Mouse (Mus musculus) hindbrain, embryonic 14.5 days (tissue): ENCODE results near the gene 4930438A08Rik. TPM values are rescaled to one million over a fixed set of nuclear protein-coding genes. Genes with fewer than 3 reads are reported as not detected.

Experiments
- ATAC-seq: fragments of 200-750 bp; cut with Nextera tagmentation; 2 replicates; pipeline ENCODE4 v1.8.0; 2017; ENCODE audit warnings: moderate number of reproducible peaks, mild to moderate bottlenecking, moderate TSS enrichment, moderate library complexity; ENCODE audit not compliant: low FRiP score
- DNase-seq: peaks from one replicate; pipeline ENCODE4 v3.0.0-alpha.2; 2015; ENCODE audit warnings: low spot score
- H3K27ac ChIP-seq: fragments of 300-500 bp; sonication (generic); 2 replicates; pipeline ENCODE4 v1.5.1; 2014; ENCODE audit warnings: mild to moderate bottlenecking, moderate library complexity
- H3K27me3 ChIP-seq: fragments of 300-500 bp; sonication (generic); 2 replicates; pipeline ENCODE4 v1.6.1; 2014; ENCODE audit warnings: mild to moderate bottlenecking, low read length, mixed read lengths; ENCODE audit not compliant: control insufficient read depth, insufficient read depth
- H3K36me3 ChIP-seq: fragments of 300-500 bp; sonication (generic); replicated peaks from 2 replicates; pipeline ENCODE4 v1.6.1; 2014; ENCODE audit not compliant: control insufficient read depth, insufficient read depth
- H3K4me1 ChIP-seq: fragments of 300-500 bp; sonication (generic); replicated peaks from 2 replicates; pipeline ENCODE4 v1.6.1; 2014; ENCODE audit warnings: antibody characterized with exemption, low read length, mixed read lengths; ENCODE audit not compliant: control insufficient read depth, insufficient read depth
- H3K4me2 ChIP-seq: fragments of 300-500 bp; sonication (generic); replicated peaks from 2 replicates; pipeline ENCODE4 v1.6.1; 2014; ENCODE audit warnings: mild to moderate bottlenecking, moderate library complexity
- H3K4me3 ChIP-seq: fragments of 300-500 bp; sonication (generic); replicated peaks from 2 replicates; pipeline ENCODE4 v1.5.1; 2014; ENCODE audit warnings: mild to moderate bottlenecking, low read length
- H3K9ac ChIP-seq: fragments of 300-500 bp; sonication (generic); 2 replicates; pipeline ENCODE4 v1.6.1; 2014
- H3K9me3 ChIP-seq: fragments of 300-500 bp; sonication (generic); 2 replicates; pipeline ENCODE4 v1.6.1; 2016; ENCODE audit warnings: low read length; ENCODE audit not compliant: control insufficient read depth
- WGBS: fragments of 180-500 bp; shearing (Covaris S2); extraction: QIAGEN DNeasy Blood & Tissue Kit; methylation state at CpG from one replicate; pipeline ENCODE4 v1.1.7; 2014; 5-methylcytosine and 5-hydroxymethylcytosine counted together
- polyA plus RNA-seq: library from polyadenylated mRNA; unstranded; fragments of >200 nt; fragmentation: Nextera tagmentation; extraction: Ambion mirVana; gene quantifications from 2 replicates; pipeline ENCODE4 v1.2.1, GENCODE M21; 2014

Gene 4930438A08Rik
- polyA plus RNA-seq, 1 experiment from 2014 or later, result not detected

- Histone ChIP-seq H3K4me3 (no peak overlapping the region), H3K4me2 (no peak overlapping the region), H3K4me1 (peaks cover 33% of the 10 kb centered on the region), H3K9me3 (peaks cover 3% of the 10 kb centered on the region; the same call in 1 of the 2 replicates), H3K36me3 (peaks cover 15% of the 10 kb centered on the region), H3K27ac (no peak overlapping the region), H3K9ac (no peak overlapping the region), H3K27me3 (no peaks in the 10 kb centered on the region)
- DNase-seq, result no peak
- 91% methylated on average over 3 of the region's 3 CpGs for WGBS
- ATAC-seq, result no peak
Measured at GRCm38 (mm10) chr11:58326781-58327180, 52.2 kb downstream of the 4930438A08Rik start.

- peaks cover 32% of the 10 kb centered on the region for H3K4me1 ChIP-seq
- peaks cover 3% of the 10 kb centered on the region; the same call in 1 of the 2 replicates for H3K9me3 ChIP-seq
- peak overlapping the region; percentile 74 for H3K4me2 ChIP-seq
- peak overlapping the region; percentile 56 for H3K4me3 ChIP-seq
- DNase-seq (no peak), ATAC-seq (peak; percentile 42; the same call in 1 of the 2 replicates)
- H3K27ac ChIP-seq, result peak overlapping the region; percentile 21
- peak overlapping the region; percentile 81 for H3K9ac ChIP-seq
- H3K27me3 ChIP-seq, result no peaks in the 10 kb centered on the region
- H3K36me3 ChIP-seq, result peaks cover 41% of the 10 kb centered on the region
- 0% methylated on average over 21 of the region's 21 CpGs for WGBS
Measured at GRCm38 (mm10) chr11:58329906-58330275, 55.3 kb downstream of the 4930438A08Rik start.

- WGBS, result under 1% methylated on average over 52 of the region's 52 CpGs
- peak within 1 kb of the TSS; percentile 56 for H3K4me3 ChIP-seq
- no peaks in the 10 kb centered on the region for H3K27me3 ChIP-seq
- peaks cover 43% of the 10 kb centered on the region for H3K36me3 ChIP-seq
- peaks cover 32% of the 10 kb centered on the region for H3K4me1 ChIP-seq
- peaks cover 3% of the 10 kb centered on the region; the same call in 1 of the 2 replicates for H3K9me3 ChIP-seq
- ATAC-seq, result peak; percentile 96
- peak; percentile 96 for DNase-seq
- H3K9ac ChIP-seq, result peak within 1 kb of the TSS; percentile 81
- H3K27ac ChIP-seq, result peak within 1 kb of the TSS; percentile 78
- peak within 1 kb of the TSS; percentile 74 for H3K4me2 ChIP-seq
Measured at GRCm38 (mm10) chr11:58330276-58331148, 55.9 kb downstream of the 4930438A08Rik start, which contains the start of the genes Zfp672 and Sh3bp5l. TSS of gene Zfp672 (minus strand) at chr11:58330339. TSS of gene Sh3bp5l (plus strand) at chr11:58330724.

GRCm38 (mm10) chr11:58331149-58331495, 56.5 kb downstream of the 4930438A08Rik start:
- Histone ChIP-seq H3K36me3 (peaks cover 47% of the 10 kb centered on the region), H3K4me1 (peaks cover 32% of the 10 kb centered on the region), H3K27me3 (no peaks in the 10 kb centered on the region), H3K4me3 (peak overlapping the region; percentile 56), H3K9me3 (peaks cover 3% of the 10 kb centered on the region; the same call in 1 of the 2 replicates), H3K27ac (peak overlapping the region; percentile 78; the same call in 1 of the 2 replicates), H3K4me2 (peak overlapping the region; percentile 74), H3K9ac (peak overlapping the region; percentile 81)
- ATAC-seq, result no peak
- DNase-seq, result no peak
- WGBS, result 19% methylated on average over 10 of the region's 10 CpGs

- Histone ChIP-seq H3K4me3 (peak overlapping the region; percentile 56), H3K36me3 (peaks cover 51% of the 10 kb centered on the region), H3K4me1 (peaks cover 32% of the 10 kb centered on the region), H3K27ac (no peak overlapping the region), H3K9me3 (peaks cover 3% of the 10 kb centered on the region; the same call in 1 of the 2 replicates), H3K4me2 (peak overlapping the region; percentile 74), H3K27me3 (no peaks in the 10 kb centered on the region), H3K9ac (peak overlapping the region; percentile 81)
- WGBS, result 88% methylated on average over 6 of the region's 6 CpGs
- ATAC-seq, result no peak
- DNase-seq, result no peak
Measured at GRCm38 (mm10) chr11:58331546-58331945, 56.9 kb downstream of the 4930438A08Rik start.

GRCm38 (mm10) chr11:58334746-58335145, 60.1 kb downstream of the 4930438A08Rik start:
- peaks cover 22% of the 10 kb centered on the region for H3K4me1 ChIP-seq
- H3K27me3 ChIP-seq, result no peaks in the 10 kb centered on the region
- no peak for DNase-seq
- H3K36me3 ChIP-seq, result peaks cover 62% of the 10 kb centered on the region
- no peak overlapping the region for H3K4me3 ChIP-seq
- H3K9ac ChIP-seq, result no peak overlapping the region
- ATAC-seq, result no peak
- H3K9me3 ChIP-seq, result no peaks in the 10 kb centered on the region
- no peak overlapping the region for H3K4me2 ChIP-seq
- WGBS, result 77% methylated on average over 3 of the region's 3 CpGs
- no peak overlapping the region for H3K27ac ChIP-seq

Other genes with a start within 250 kb of the 4930438A08Rik start
- gene Gm12248, start 181.7 kb upstream of the 4930438A08Rik start, polyA plus RNA-seq, result not detected in 2 replicates
- gene Cnot8, start 170.6 kb upstream of the 4930438A08Rik start, polyA plus RNA-seq, result 96.1 and 111 TPM in 2 replicates
- 12.5 and 15.5 TPM in 2 replicates for gene Gemin5, start 106.3 kb upstream of the 4930438A08Rik start, polyA plus RNA-seq
- 86.9 and 98.4 TPM in 2 replicates for gene Mrpl22, start 103.1 kb upstream of the 4930438A08Rik start, polyA plus RNA-seq
- gene Igtp, start 75.2 kb upstream of the 4930438A08Rik start, polyA plus RNA-seq, result 1.5 and 2.4 TPM in 2 replicates
- gene Irgm2, start 75.2 kb upstream of the 4930438A08Rik start, polyA plus RNA-seq, result 0.94 and 1.4 TPM in 2 replicates
- gene Zfp692, start 32.3 kb downstream of the 4930438A08Rik start, polyA plus RNA-seq, result 13.5 and 16.2 TPM in 2 replicates
- gene Zfp672, start 55.5 kb downstream of the 4930438A08Rik start, polyA plus RNA-seq, result 38.3 and 44.3 TPM in 2 replicates
- gene Sh3bp5l, start 55.9 kb downstream of the 4930438A08Rik start, polyA plus RNA-seq, result 34.3 and 36.5 TPM in 2 replicates
- gene Lypd8, start 104.2 kb downstream of the 4930438A08Rik start, polyA plus RNA-seq, result not detected in 2 replicates
- gene 1810065E05Rik, start 146.3 kb downstream of the 4930438A08Rik start, polyA plus RNA-seq, result not detected in 2 replicates
- gene Gm12253, start 157.8 kb downstream of the 4930438A08Rik start, polyA plus RNA-seq, result not detected in 2 replicates
- gene Lypd9, start 178.1 kb downstream of the 4930438A08Rik start, polyA plus RNA-seq, result not detected in 2 replicates
- not detected in 2 replicates for gene Olfr30, start 187.5 kb downstream of the 4930438A08Rik start, polyA plus RNA-seq
- gene Olfr332, start 217.8 kb downstream of the 4930438A08Rik start, polyA plus RNA-seq, result not detected in 2 replicates
- gene Olfr331, start 227.8 kb downstream of the 4930438A08Rik start, polyA plus RNA-seq, result not detected in 2 replicates